Mouse (Mus musculus) left cerebral cortex, postnatal 25 days (tissue): Measurements from ENCODE around the gene Esrrg. TPM values are rescaled to one million over a fixed set of nuclear protein-coding genes. Genes with fewer than 3 reads are reported as not detected.
A peak's percentile ranks its signal among the peaks of the same experiment; 100 is the strongest.

Experiments
- DNase-seq, 2 experiments: peaks; one replicate each; pipeline ENCODE4 v3.0.0; 2022; ENCODE audit warnings: low spot score in 2 of 2, mixed read lengths in 1 of 2
- intact Hi-C: fragments of 180-260 bp; cut with DNase I; formaldehyde crosslinking; loops from one replicate; pipeline ENCODE4 v1.15.1; 2025
- total RNA-seq, 2 experiments: library from RNA; stranded (reverse); gene quantifications; 2 replicates each; pipeline ENCODE4 v1.2.3; 2021

Gene Esrrg
- total RNA-seq, 2 experiments from 2014 or later, result 24.8 to 27.3 TPM

DNA sequence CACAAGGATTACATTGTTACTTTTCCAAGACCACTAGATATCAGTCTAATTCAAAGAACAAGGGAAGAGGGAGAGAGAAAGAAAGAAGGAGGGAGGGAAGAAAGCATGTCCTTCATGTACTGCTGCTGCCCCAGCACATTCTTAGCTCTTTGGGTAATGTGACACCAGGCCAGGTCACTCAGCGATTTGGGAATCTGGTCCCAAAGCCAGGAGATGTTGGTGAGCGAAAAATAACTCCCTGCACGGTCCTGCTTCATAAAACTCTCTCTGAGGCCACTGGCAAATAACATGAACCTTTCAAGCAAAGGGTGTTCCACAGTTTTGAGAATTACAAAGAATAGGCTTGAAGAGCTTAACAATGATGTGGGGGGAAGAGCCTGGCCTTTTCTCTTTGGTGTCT lies 342.9 kb downstream of the Esrrg start:
- DNase-seq, result no peak
- intact Hi-C loops, result no loop called here

DNA sequence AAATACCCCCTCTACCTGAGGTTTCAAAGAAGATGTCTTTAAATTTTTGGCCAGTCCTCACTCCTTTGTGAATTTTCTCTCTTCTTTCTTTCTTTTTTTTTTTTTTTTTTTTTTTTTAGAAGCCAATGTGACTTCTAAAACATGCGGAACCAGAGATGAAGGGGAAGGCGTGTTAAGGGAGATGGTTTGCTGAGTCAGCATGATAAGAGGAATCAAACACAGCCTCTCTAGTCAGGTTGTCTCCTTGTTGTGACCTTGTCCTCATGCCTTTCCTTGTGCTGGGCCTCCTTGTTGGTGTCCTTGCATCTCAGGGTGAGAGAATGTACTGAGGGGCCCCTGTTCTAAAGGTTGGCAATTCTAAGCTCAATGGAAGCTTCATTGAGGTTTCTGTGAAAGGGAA lies 348.1 kb downstream of the Esrrg start:
- no peak for DNase-seq
- intact Hi-C loops, result no loop called here

DNA sequence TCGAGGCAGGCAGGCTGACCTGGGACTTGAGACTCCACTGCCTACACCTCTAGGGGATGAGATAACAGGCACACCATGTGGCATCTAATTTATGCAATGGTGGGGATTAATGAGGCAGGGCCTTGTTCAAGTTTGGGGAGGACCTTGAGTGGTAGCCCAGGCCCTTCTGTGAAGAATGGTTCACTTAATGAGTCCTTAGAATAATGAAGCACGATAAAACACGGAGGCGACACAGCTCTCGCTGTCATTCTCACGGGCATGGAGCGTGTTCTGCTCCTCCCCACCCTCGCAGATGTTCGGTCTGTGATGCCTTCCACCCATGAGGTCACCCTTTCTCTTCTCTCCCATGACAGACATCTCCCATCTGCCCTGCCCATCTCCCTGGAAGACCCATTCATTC lies 350.6 kb downstream of the Esrrg start:
- DNase-seq, result no peak
- intact Hi-C loops, result no loop called here

DNA sequence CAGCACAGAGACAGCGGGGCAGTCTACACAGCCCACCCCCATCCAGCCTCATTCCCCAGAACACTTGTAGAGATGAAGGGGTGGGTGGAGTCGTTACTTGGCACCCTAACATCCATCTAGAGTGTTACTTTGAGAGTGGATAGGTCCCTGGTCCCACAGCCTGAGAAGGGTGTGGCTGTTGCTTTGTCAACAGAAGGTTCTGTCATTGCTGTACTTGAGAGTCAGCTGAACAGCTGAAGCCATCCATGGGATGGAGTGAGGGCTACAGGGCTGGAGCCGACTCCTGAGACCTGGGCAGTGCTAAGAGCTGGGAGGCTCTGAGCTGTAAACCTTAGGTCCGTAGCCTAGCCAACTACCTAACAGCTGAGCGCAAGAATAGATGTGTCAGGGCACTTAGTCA lies 352.9 kb downstream of the Esrrg start:
- DNase-seq, result no peak
- intact Hi-C loops, result no loop called here

DNA sequence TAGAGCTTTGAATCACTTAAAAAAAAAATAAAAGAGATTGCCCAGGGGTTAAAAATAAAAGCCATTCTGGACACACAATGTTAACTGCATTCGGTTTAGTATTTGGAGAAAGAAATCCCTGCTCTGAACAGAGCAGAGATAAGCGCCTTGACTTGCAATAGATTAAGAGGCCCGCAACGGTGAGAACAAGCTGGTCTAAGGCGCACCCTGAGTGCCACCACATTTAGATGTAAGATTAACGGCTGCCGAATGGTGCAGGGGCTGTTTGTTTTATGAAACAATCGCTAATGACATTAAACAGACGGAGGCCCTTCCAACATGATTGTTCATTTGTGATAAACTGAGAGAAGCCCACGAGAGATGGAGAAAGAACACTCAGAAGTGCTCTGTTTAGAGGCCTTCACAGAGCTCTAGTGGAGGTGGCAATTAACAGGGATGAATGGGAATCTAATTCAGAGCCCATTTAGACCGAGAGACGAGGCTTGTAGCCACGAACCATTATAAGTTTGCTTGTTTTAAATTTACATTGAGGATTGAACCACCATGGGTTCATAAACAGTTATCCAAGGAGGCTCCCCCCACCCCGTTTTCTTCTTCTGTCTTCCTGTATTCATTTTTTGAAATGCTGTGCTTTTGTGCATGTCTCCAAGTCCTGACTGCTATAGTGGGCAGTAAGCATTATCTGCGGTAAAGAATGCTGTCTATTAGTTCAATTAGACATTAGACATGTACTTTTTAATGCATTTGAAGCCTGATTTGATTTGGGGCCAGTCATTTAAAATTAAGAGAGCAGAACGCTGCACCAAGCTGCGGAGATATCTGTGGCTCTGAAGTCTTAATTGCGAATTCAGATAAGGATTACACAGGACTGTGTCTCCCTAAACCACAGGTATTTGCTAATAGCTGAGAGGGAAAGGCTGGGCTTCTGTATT lies 356.5 kb downstream of the Esrrg start:
- intact Hi-C loops, result no loop called here
- DNase-seq, result no peak

DNA sequence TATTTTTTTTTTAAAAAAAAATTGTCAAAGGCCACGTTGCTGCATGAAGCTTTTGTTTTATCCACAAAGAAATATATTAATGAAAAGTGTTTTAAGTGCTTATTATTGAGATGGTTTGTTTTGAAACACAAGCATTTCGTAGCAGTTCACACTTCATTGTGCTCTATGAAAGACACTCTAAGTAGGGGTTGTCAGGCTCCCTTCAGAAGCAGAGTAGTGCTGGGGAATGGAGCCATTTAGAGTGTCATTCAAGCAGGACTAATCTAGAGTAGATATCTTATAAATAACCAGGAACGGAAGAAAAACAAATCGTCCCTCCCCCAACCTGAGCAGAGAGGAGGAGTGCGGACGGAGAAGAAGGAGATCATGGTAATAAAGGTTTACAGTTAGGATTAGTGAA lies 357.3 kb downstream of the Esrrg start:
- intact Hi-C loops, result no loop called here

DNA sequence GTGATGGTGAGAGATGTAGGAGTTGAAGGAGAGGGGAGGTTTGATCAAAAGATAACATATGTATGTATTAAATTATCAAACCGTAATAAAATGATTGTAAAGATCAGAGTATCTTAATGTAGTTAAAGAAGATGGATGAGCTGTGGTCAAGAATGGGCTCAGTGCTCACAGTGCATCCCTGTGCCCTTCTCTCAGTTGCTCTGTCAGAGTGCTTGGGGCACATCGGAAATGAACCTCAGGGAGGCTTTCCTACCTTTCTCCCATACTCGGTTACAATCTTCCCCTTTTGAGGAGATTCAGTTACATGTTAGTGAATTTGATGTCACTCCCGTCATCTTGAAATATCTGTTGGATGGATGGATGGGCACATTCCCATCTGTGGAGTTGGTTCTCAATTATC lies 359.8 kb downstream of the Esrrg start:
- intact Hi-C loops, result no loop called here
- DNase-seq, result no peak

More for the DNA sequence above, 357.3 kb downstream of the Esrrg start:
- no peak for DNase-seq

DNA sequence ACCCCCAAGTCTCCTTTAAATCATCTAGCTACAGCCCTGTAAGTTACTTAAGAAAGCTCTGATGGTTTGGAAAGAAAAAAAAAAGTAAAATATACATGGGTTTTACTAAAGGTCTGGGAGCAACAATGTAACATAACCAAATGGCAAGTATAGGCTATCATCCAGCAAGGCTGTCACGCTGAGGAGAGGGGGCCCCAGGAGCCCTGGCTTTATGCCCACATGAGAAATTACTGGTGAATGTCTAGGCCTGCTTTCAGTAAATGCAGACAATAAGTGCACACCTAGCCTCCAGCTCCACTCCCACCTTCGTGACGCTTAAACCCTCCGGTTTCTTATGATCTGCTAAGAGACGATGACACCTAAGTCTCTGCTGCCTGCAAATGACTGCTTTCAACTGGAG lies 360.9 kb downstream of the Esrrg start:
- DNase-seq, result no peak
- intact Hi-C loops, result no loop called here

DNA sequence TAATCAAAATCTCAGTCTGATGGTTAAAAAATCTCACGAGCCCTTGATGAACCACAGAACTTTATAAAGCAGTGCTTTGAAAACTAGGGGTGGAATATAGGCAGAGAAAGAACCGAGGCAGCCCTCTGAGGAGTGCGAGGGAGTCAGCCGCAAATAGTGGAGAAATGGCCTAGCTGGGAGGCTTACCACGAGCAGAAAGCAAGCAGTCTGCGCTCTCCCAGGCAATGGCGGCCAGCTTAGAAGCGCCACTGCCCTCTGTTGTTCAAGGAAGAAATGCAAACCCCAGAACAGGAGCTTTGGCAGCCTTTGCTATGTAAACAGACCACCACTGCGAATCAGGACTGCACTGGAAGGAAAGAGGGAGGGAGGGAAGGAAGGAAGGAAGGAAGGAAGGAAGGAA lies 365.8 kb downstream of the Esrrg start:
- DNase-seq, result peak; percentile 50 to 76
- intact Hi-C loops, result loop anchor here (2.0 to 10.0 kb wide), 3 partner anchors 526 to 840 kb away; no protein-coding TSS in a partner anchor

DNA sequence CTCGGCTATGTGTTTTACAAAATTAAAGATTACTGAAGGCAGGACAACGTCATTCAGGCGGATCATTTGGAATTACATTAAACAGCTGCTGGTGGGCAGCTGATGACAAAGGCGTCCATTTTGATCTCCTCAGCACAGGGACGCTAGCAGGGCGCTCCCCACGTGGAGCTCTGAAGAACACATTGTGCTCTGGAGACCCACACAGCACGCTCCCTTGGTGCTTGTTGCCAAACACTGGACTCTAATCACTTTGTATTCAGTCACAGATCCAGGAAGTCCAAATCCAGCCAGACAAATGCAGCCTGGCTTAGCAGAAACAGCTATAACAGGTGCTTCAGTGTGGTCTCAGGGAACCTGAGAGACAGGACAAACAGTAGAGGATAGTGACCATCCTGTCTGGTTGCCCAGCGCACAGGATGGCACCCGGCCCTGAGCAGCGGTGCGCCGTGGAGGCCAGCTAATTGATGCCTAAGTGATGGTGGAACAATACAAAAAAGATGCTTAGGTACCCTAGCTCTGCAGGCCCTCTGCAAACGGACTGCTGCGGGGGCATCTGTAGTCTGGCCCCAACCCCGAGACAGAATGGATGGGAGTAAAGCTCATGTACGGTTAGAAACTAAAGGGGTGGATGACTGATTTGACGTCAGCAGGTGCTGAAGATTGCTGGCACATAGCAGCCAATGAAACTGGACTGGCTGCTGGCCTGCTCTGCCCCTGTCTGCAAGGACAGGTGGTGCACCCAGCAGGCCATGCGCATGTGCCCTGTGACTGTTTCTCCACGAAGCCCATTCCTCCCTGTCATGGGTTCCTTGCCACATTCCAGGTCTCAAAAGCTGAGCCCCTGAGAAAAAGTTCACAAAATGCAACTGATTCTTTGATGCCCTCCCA lies 367.1 kb downstream of the Esrrg start:
- no peak for DNase-seq
- intact Hi-C loops, result loop anchor here (2.0 to 10.0 kb wide), 3 partner anchors 527 to 841 kb away; no protein-coding TSS in a partner anchor

DNA sequence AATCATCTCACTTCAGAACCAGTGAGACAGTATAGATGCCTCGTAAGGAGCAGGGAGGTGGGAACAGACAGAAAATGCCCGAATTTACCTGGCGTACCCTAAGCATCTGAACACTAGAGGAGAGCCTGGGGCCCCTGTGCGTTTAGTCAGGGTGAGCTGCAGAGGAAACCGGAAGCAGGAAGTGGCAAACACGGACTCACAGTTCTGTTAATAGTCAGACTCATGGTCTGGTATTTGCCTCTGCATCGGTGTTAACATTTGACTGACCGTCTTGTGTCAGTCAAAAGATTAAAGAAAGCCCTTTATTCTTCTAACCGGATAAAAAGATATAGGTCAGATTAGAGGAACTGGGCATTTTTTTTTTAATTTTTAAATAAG lies 367.8 kb downstream of the Esrrg start:
- DNase-seq, result no peak
- intact Hi-C loops, result loop anchor here (10.0 kb wide), 2 partner anchors 702 to 842 kb away; no protein-coding TSS in a partner anchor

DNA sequence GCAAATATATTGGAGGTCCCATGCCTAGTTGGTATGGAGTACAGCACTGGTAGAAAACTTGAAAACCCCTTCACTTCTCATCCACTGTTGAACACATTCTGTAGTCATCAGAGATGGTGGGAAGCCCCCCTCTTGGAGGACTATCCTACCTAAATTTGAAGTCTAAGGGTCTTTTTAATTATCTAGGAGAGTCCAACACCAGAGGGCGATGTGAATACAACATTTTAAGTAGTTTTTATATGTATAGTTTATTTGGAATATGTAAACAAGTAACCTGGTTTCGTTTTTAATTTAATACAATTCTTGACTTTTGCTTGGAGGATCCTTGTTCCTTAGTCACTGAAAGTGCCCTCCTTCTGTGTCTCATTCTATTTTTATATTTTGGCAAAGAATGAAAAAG lies 372.4 kb downstream of the Esrrg start:
- intact Hi-C loops, result loop anchor here (5.0 kb wide), 1 partner anchor 651 kb away; no protein-coding TSS in a partner anchor
- DNase-seq, result no peak

DNA sequence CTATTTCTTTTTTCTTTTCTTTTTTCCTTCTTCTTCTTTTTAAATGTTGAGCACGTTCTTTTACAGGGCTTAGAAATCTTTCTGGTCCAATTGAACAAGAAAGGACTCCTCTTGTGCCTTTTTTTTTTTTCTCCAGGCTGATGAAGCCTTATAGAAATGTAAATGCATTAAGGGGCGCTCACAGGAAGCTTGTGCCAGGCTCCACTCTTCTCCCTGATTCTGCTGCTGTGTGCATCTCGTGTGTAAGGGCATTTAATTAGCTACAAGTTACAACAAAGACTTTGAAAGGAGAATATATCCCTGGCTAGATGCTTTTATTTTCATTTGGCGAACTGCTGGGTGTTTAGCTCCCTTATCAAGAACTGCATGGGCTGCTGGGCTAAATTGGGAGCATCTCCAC lies 374.6 kb downstream of the Esrrg start:
- intact Hi-C loops, result loop anchor here (5.0 kb wide), 1 partner anchor 649 kb away; no protein-coding TSS in a partner anchor
- no peak for DNase-seq

DNA sequence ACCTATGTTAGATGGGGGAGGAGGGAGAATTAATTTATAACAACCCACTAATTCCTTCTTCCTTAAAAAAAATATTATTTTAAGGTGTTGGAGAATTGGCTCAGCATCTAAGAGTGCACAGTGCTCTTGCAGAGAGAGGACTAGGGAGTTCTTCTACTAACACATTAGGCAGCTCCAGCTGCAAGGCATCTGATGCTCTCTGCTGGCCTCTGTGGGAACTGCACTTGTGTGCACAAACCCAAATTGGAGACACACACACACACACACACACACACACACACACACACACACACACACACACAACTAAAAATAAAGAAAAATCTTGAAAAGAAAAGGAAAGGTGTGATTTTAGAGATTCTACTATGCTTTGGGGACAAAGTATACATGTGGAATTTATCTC lies 381.6 kb downstream of the Esrrg start:
- intact Hi-C loops, result no loop called here
- no peak for DNase-seq

DNA sequence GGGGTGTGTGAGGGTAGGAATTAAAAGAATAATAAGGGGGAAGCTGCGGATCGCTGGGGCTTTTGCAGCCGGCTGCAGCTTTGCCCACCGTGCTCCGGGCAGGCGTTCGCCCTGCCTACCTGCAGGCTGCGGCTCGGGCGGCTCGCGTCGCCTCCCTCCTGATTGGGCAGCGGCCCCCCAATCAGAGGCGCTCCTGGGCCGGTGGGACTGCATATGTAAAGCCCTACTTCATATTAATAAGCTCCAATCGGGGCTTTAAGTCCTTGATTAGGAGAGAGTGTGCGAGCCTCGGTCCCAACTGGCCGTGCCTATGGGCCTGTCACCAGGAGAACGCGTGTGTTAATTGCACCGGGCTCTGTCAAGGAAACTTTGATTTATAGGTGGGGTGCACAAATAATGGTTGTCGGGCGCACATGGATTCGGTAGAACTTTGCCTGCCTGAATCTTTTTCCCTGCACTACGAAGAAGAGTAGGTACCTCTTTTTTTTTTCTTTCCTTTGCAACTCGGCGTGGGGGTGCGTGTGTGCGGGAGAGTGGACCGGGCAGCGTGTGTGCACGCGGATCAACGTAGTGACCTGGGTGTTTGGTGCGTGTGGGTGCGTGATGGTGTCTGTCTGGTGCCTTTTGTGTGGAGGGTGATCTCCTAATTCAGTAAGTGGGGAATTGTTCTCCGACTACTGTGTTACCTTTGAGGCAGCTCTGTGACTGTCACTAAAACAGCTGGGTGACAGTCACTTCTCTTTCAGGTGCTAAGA lies 389.2 kb downstream of the Esrrg start:
- intact Hi-C loops, result no loop called here
- DNase-seq, result peak; percentile 49 to 76

DNA sequence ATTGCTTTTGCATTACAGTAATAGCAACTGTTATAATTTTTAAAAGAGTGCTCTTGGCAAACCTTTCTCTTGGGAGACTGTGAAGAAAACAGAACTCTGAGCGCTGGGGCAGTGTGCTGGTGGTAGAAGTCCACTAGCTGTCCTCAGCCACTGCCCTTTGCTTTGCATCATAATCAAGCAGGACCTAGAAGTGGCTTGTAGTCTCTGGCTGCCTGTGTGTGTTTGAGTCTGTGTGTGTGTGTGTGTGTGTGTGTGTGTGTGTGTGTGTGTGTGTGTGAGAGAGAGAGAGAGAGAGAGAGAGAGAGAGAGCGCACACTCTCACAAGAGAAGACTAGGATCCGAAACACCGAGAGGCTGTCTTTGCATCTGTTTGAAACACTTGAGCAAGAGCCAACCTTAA lies 390.5 kb downstream of the Esrrg start:
- no peak for DNase-seq
- intact Hi-C loops, result no loop called here

DNA sequence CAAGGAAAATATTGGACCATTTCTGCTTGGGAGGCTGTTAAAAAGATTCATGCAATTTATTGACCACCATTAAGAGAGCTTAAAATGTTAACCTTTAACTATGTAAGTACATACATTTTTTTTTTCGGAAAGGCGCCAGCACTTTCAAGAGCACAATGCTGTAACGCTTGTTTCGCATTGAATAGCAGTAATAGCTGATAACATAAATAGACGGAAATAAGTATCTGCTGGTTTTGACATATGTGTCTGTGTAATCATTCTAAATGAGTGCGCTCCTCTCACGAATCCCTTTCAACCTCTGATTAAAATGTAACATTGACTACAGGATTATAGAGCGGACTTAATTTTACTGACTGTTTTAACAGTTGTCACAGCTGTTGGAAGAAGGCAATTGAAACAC lies 391.6 kb downstream of the Esrrg start:
- no peak for DNase-seq
- intact Hi-C loops, result no loop called here

DNA sequence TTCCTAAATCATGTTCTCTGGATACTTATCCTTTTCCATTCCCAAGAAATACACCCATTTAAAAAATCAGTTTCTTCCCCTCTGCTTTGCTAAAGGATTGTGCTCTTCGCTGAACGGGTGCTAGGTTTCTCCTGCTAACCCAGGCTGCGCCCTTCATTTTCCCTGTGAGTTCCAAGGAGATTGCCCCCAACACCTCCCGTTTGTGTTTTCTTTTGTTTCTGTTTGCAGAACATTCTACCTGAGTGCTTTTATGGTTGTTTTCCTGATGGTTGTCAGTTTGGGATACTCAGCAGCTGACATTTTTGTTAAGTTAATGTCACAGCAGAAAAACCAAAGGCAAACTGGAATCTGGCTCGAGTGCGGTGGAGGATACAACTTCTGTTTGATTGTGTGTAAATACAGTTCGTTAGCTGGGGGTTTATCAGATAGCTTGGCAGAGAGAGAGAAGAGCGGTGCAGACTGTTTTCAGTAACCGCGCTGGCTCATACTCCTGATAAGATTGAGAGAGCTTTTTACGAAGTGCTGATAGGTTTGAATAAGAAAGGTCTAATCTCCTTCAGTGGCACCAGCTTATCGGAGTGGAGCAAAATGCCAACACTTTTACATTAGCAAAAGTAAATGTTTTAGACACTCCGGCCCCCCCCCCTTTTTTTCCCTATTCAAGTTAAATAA lies 398.4 kb downstream of the Esrrg start:
- intact Hi-C loops, result no loop called here

DNA sequence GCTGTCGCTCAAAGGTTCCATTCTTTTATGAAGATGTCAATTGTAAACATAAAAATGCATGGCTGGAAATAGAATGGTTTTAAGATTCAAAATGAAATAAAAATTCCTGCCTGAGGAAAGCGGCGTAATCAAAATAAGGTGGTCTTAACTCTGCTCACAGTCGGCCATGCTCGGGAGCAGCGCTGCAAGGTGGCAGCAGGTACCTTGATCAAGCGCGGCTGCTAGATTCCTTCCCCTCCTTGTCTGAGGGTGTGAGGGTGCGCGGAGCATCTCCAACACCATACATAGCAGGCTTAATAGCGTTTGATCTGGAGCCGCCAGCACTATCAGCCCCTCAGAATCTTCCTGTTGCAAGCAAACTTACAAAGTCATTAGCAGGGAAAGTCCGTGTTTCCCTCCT lies 399.9 kb downstream of the Esrrg start:
- DNase-seq, result no peak
- intact Hi-C loops, result no loop called here

More for the DNA sequence above, 398.4 kb downstream of the Esrrg start:
- no peak for DNase-seq
